Mouse (Mus musculus): ENCODE data around the gene Emc9. TPM values are rescaled to one million over a fixed set of nuclear protein-coding genes. Genes with fewer than 3 reads are reported as not detected.

The Emc9 gene
- polyA plus RNA-seq, 1 experiment = 7.5 TPM

- no peaks in the 10 kb centered on the region for H3K27me3 ChIP-seq (ENCODE audit: control insufficient read depth, insufficient read depth, insufficient read length)
- no peak overlapping the region for H3K4me3 ChIP-seq (ENCODE audit: insufficient read depth, poor library complexity, severe bottlenecking)
- H3ac ChIP-seq (ENCODE audit: control insufficient read depth, insufficient read length, low read depth) = no peak overlapping the region
- TF ChIP-seq USF1 (IDR thresholded peaks at IDR 0.05; ENCODE audit: low read depth) (no peak), CTCF (IDR thresholded peaks at IDR 0.05; ENCODE audit: control insufficient read depth, insufficient read depth, insufficient read length) (no peak), MAX (IDR thresholded peaks at IDR 0.05) (no peak), MYOG (IDR thresholded peaks at IDR 0.05; ENCODE audit: control insufficient read depth, extremely low read depth, insufficient read length) (no peak), FOSL1 (IDR thresholded peaks at IDR 0.05; ENCODE audit: insufficient read depth, low read length, poor library complexity, severe bottlenecking) (no peak), MYOD1 (IDR thresholded peaks at IDR 0.05; ENCODE audit: control insufficient read depth, insufficient read length, low read depth) (no peak), CEBPB (IDR thresholded peaks at IDR 0.05; ENCODE audit: low read depth) (no peak)
- H3K79me3 ChIP-seq (ENCODE audit: low read depth) = no peaks in the 10 kb centered on the region
- H3K79me2 ChIP-seq (ENCODE audit: control insufficient read depth, insufficient read depth) = no peaks in the 10 kb centered on the region
- H3K36me3 ChIP-seq (ENCODE audit: control insufficient read depth, insufficient read depth) = peaks cover 70% of the 10 kb centered on the region
These were observed 19.7 kb upstream of the Emc9 start for GRCm38 (mm10) chr14:55604823-55605222.

GRCm38 (mm10) chr14:55603633-55604576 lies 18.8 kb upstream of the Emc9 start:
- Histone ChIP-seq H3K79me3 (ENCODE audit: low read depth) (no peaks in the 10 kb centered on the region), H3ac (ENCODE audit: control insufficient read depth, insufficient read length, low read depth) (no peak overlapping the region), H3K36me3 (ENCODE audit: control insufficient read depth, insufficient read depth) (peaks cover 70% of the 10 kb centered on the region), H3K4me3 (ENCODE audit: insufficient read depth, poor library complexity, severe bottlenecking) (no peak overlapping the region), H3K79me2 (ENCODE audit: control insufficient read depth, insufficient read depth) (no peaks in the 10 kb centered on the region), H3K27me3 (ENCODE audit: control insufficient read depth, insufficient read depth, insufficient read length) (no peaks in the 10 kb centered on the region)
- peak; percentile 89 for TF ChIP-seq USF1 (IDR thresholded peaks at IDR 0.05; ENCODE audit: low read depth)
- no peak for TF ChIP-seq MYOG (IDR thresholded peaks at IDR 0.05; ENCODE audit: control insufficient read depth, extremely low read depth, insufficient read length)
- TF ChIP-seq MAX (IDR thresholded peaks at IDR 0.05) = peak; percentile 75
- TF ChIP-seq CTCF (IDR thresholded peaks at IDR 0.05; ENCODE audit: control insufficient read depth, insufficient read depth, insufficient read length) = peak; percentile 61

DNA sequence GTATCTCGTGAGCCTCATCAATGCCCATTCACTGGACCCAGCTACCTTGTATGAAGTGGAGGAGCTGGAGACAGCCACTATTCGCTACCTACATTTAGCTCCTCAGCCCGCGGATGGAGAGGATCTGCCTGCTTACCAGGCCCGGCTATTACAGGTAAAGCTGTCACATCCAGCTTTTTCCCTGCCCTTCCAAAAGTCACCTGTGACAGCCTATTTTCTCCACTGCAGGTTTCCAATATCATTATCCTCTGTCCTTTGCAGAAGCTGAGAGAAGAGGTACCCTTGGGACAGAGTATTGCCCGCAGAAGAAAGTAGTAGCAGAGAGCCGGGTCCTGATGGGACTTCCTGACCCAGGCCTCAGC lies 18.1 kb upstream of the Emc9 start, which contains the start of gene Irf9:
TSS of gene Irf9 (plus strand) at position 301 of the 362 bp plus-strand sequence.
- Histone ChIP-seq H3K79me2 (ENCODE audit: control insufficient read depth, insufficient read depth) (no peaks in the 10 kb centered on the region), H3K36me3 (ENCODE audit: control insufficient read depth, insufficient read depth) (peaks cover 70% of the 10 kb centered on the region), H3ac (ENCODE audit: control insufficient read depth, insufficient read length, low read depth) (no peak within 1 kb of the TSS), H3K79me3 (ENCODE audit: low read depth) (no peaks in the 10 kb centered on the region), H3K27me3 (ENCODE audit: control insufficient read depth, insufficient read depth, insufficient read length) (no peaks in the 10 kb centered on the region), H3K4me3 (ENCODE audit: insufficient read depth, poor library complexity, severe bottlenecking) (no peak within 1 kb of the TSS)
- TF ChIP-seq CTCF (IDR thresholded peaks at IDR 0.05; ENCODE audit: control insufficient read depth, insufficient read depth, insufficient read length) (no peak), USF1 (IDR thresholded peaks at IDR 0.05; ENCODE audit: low read depth) (no peak), CEBPB (IDR thresholded peaks at IDR 0.05; ENCODE audit: low read depth) (no peak), MAX (IDR thresholded peaks at IDR 0.05) (no peak), FOSL1 (IDR thresholded peaks at IDR 0.05; ENCODE audit: insufficient read depth, low read length, poor library complexity, severe bottlenecking) (no peak), MYOD1 (IDR thresholded peaks at IDR 0.05; ENCODE audit: control insufficient read depth, insufficient read length, low read depth) (no peak), MYOG (IDR thresholded peaks at IDR 0.05; ENCODE audit: control insufficient read depth, extremely low read depth, insufficient read length) (no peak)

GRCm38 (mm10) chr14:55598521-55599390 lies 13.7 kb upstream of the Emc9 start:
- Histone ChIP-seq H3K36me3 (ENCODE audit: control insufficient read depth, insufficient read depth) (peaks cover 85% of the 10 kb centered on the region), H3K27me3 (ENCODE audit: control insufficient read depth, insufficient read depth, insufficient read length) (no peaks in the 10 kb centered on the region), H3K79me3 (ENCODE audit: low read depth) (no peaks in the 10 kb centered on the region), H3K79me2 (ENCODE audit: control insufficient read depth, insufficient read depth) (peaks cover 6% of the 10 kb centered on the region), H3K4me3 (ENCODE audit: insufficient read depth, poor library complexity, severe bottlenecking) (no peak overlapping the region), H3ac (ENCODE audit: control insufficient read depth, insufficient read length, low read depth) (no peak overlapping the region)
- no peak for TF ChIP-seq USF1 (IDR thresholded peaks at IDR 0.05; ENCODE audit: low read depth)
- TF ChIP-seq CEBPB (IDR thresholded peaks at IDR 0.05; ENCODE audit: low read depth) = no peak
- TF ChIP-seq MAX (IDR thresholded peaks at IDR 0.05) = no peak
- no peak for TF ChIP-seq CTCF (IDR thresholded peaks at IDR 0.05; ENCODE audit: control insufficient read depth, insufficient read depth, insufficient read length)
- no peak for TF ChIP-seq MYOD1 (IDR thresholded peaks at IDR 0.05; ENCODE audit: control insufficient read depth, insufficient read length, low read depth)
- TF ChIP-seq MYOG (IDR thresholded peaks at IDR 0.05; ENCODE audit: control insufficient read depth, extremely low read depth, insufficient read length) = no peak
- TF ChIP-seq FOSL1 (IDR thresholded peaks at IDR 0.05; ENCODE audit: insufficient read depth, low read length, poor library complexity, severe bottlenecking) = no peak

- peaks cover 65% of the 10 kb centered on the region for H3K36me3 ChIP-seq (ENCODE audit: control insufficient read depth, insufficient read depth)
- peaks cover 17% of the 10 kb centered on the region for H3K79me3 ChIP-seq (ENCODE audit: low read depth)
- peaks cover 28% of the 10 kb centered on the region for H3K79me2 ChIP-seq (ENCODE audit: control insufficient read depth, insufficient read depth)
- no peak overlapping the region for H3ac ChIP-seq (ENCODE audit: control insufficient read depth, insufficient read length, low read depth)
- no peaks in the 10 kb centered on the region for H3K27me3 ChIP-seq (ENCODE audit: control insufficient read depth, insufficient read depth, insufficient read length)
- no peak for TF ChIP-seq CEBPB (IDR thresholded peaks at IDR 0.05; ENCODE audit: low read depth)
- TF ChIP-seq MAX (IDR thresholded peaks at IDR 0.05) = no peak
- TF ChIP-seq MYOD1 (IDR thresholded peaks at IDR 0.05; ENCODE audit: control insufficient read depth, insufficient read length, low read depth) = no peak
- TF ChIP-seq CTCF (IDR thresholded peaks at IDR 0.05; ENCODE audit: control insufficient read depth, insufficient read depth, insufficient read length) = no peak
- no peak for TF ChIP-seq FOSL1 (IDR thresholded peaks at IDR 0.05; ENCODE audit: insufficient read depth, low read length, poor library complexity, severe bottlenecking)
- TF ChIP-seq MYOG (IDR thresholded peaks at IDR 0.05; ENCODE audit: control insufficient read depth, extremely low read depth, insufficient read length) = no peak
- TF ChIP-seq USF1 (IDR thresholded peaks at IDR 0.05; ENCODE audit: low read depth) = no peak
- no peak overlapping the region for H3K4me3 ChIP-seq (ENCODE audit: insufficient read depth, poor library complexity, severe bottlenecking)
These were observed 11.1 kb upstream of the Emc9 start for GRCm38 (mm10) chr14:55596036-55596690.
